Comparison of ENCODE assay signal across 7 mouse cellular contexts in genomic region chr2:12049972-12050371, GRCm38 (mm10).
DNase-seq lines count a peak whose midpoint lies in the region; ATAC-seq and TF ChIP-seq lines count a peak whose summit lies in the region.

No protein-coding gene starts in this region.

- no peak for ATAC-seq in kidney, postnatal 0 days (replicated peaks; ENCODE audit: low FRiP score, low read depth)

- H3K4me1 ChIP-seq in kidney, postnatal 0 days (replicated peaks; ENCODE audit: insufficient read depth, low read length): 0 out of 2 replicates have a peak, but pooled peaks cover 3% of the 10 kb centered on the region

- H3K27ac ChIP-seq in kidney, postnatal 0 days: no peak overlapping the region
- H3K27ac ChIP-seq in layer of hippocampus, adult 2 months: no peak overlapping the region

- no peaks in the 10 kb centered on the region for H3K27me3 ChIP-seq in kidney, postnatal 0 days (ENCODE audit: insufficient read depth, low read length)

- H3K9me3 ChIP-seq in kidney, postnatal 0 days (replicated peaks; ENCODE audit: low read length): no peaks in the 10 kb centered on the region

- no peak overlapping the region for H3K4me2 ChIP-seq in kidney, postnatal 0 days (ENCODE audit: low read length)

- H3K4me3 ChIP-seq in kidney, postnatal 0 days (replicated peaks; ENCODE audit: low read depth, low read length): no peak overlapping the region
- no peak overlapping the region for H3K4me3 ChIP-seq in layer of hippocampus, adult 2 months

- H3K9ac ChIP-seq in kidney, postnatal 0 days (ENCODE audit: low read depth, low read length): no peak overlapping the region

- no peaks in the 10 kb centered on the region for H3K36me3 ChIP-seq in kidney, postnatal 0 days (ENCODE audit: insufficient read depth, low read length)

- TF ChIP-seq CTCF in kidney, postnatal 0 days (IDR thresholded peaks at IDR 0.05; ENCODE audit: low read depth): peak; percentile 63
- TF ChIP-seq CTCF in layer of hippocampus, adult 2 months (conservative IDR thresholded peaks at IDR 0.05): peak; percentile 50

- DNase-seq in kidney, postnatal 0 days (ENCODE audit: low spot score): peak; percentile 55
- DNase-seq in kidney, adult 11 months: no peak
- DNase-seq in 3T3-L1 (ENCODE audit: low read depth, low spot score) (peak; percentile 53), A20 (ENCODE audit: low read depth, low spot score) (peak; percentile 36)
- peak; percentile 16 to 23 for DNase-seq in layer of hippocampus, adult 2 months (ENCODE audit: low spot score in 2 of 2)
- DNase-seq in spleen, postnatal 4 days (ENCODE audit: low spot score in 2 of 2): no peak
- DNase-seq in gastrocnemius, adult 18-20 months (ENCODE audit: low spot score): no peak

Comparison
In these comparisons a context has a peak if more than half of its experiments do, and no peak if none do; other contexts are left out.
1. DNase-seq: peak in kidney, postnatal 0 days (single experiment), 3T3-L1 (single experiment), A20 (single experiment) and layer of hippocampus, adult 2 months (2 of 2); none in kidney, adult 11 months (single experiment), spleen, postnatal 4 days (0 of 2) and gastrocnemius, adult 18-20 months (single experiment).